Mouse (Mus musculus) frontal cortex, postnatal 25 days (tissue): ENCODE measurements around the gene Ptprg.
A peak's percentile ranks its signal among the peaks of the same experiment; 100 is the strongest.
"Not testable (repeated sequence)": the region's sequence is repeated elsewhere in the genome, so short reads cannot be mapped to it uniquely, and the experiment has no call there.

ENCODE experiments used
- DNase-seq, 2 experiments: peaks; one replicate each; pipeline ENCODE4 v3.0.0; 2022; ENCODE audit warnings: low spot score in 2 of 2

Gene Ptprg

GRCm38 (mm10) chr14:11960269-11961121 is 407.2 kb downstream of the Ptprg start:
- no peak for DNase-seq

- no peak for DNase-seq
Observed at GRCm38 (mm10) chr14:11962101-11962500, 408.8 kb downstream of the Ptprg start.

GRCm38 (mm10) chr14:11962561-11962960 is 409.2 kb downstream of the Ptprg start:
- no peak for DNase-seq

- DNase-seq = no peak
Observed at GRCm38 (mm10) chr14:11963791-11964190, 410.5 kb downstream of the Ptprg start.

GRCm38 (mm10) chr14:11964326-11964725 is 411.0 kb downstream of the Ptprg start:
- not testable (repeated sequence) for DNase-seq

GRCm38 (mm10) chr14:11965878-11966277 is 412.5 kb downstream of the Ptprg start:
- no peak for DNase-seq

- no peak for DNase-seq
Observed at GRCm38 (mm10) chr14:11981764-11982163, 428.4 kb downstream of the Ptprg start.

GRCm38 (mm10) chr14:11983031-11983430 is 429.7 kb downstream of the Ptprg start:
- DNase-seq = no peak

GRCm38 (mm10) chr14:11984086-11984485 is 430.8 kb downstream of the Ptprg start:
- no peak for DNase-seq

- no peak for DNase-seq
Observed at GRCm38 (mm10) chr14:11988975-11989374, 435.6 kb downstream of the Ptprg start.

GRCm38 (mm10) chr14:11991151-11991550 is 437.8 kb downstream of the Ptprg start:
- DNase-seq = no peak

- DNase-seq = no peak
Observed at GRCm38 (mm10) chr14:11992111-11992510, 438.8 kb downstream of the Ptprg start.

GRCm38 (mm10) chr14:11992534-11992933 is 439.2 kb downstream of the Ptprg start:
- no peak for DNase-seq

GRCm38 (mm10) chr14:11997555-11997954 is 444.2 kb downstream of the Ptprg start:
- no peak for DNase-seq

- no peak for DNase-seq
Observed at GRCm38 (mm10) chr14:11998464-11998863, 445.1 kb downstream of the Ptprg start.

- DNase-seq = peak in 1 of 2 experiments; percentile 11
Observed at GRCm38 (mm10) chr14:12004061-12004460, 450.7 kb downstream of the Ptprg start.

- DNase-seq = no peak
Observed at GRCm38 (mm10) chr14:12011766-12012165, 458.4 kb downstream of the Ptprg start.

GRCm38 (mm10) chr14:12025812-12026728 is 472.7 kb downstream of the Ptprg start:
- no peak for DNase-seq

- DNase-seq = no peak
Observed at GRCm38 (mm10) chr14:12027247-12027646, 473.9 kb downstream of the Ptprg start.

GRCm38 (mm10) chr14:12029926-12030325 is 476.6 kb downstream of the Ptprg start:
- DNase-seq = no peak

- DNase-seq = no peak
Observed at GRCm38 (mm10) chr14:12036530-12037283, 483.4 kb downstream of the Ptprg start.

GRCm38 (mm10) chr14:12039743-12040142 is 486.4 kb downstream of the Ptprg start:
- DNase-seq = no peak
